Mouse (Mus musculus) stomach, postnatal 0 days (tissue): ENCODE data around the gene Spaca9.

Experiments
- CTCF ChIP-seq: IDR thresholded peaks from 2 replicates; pipeline ENCODE4 v1.5.1; 2016; ENCODE audit warnings: antibody characterized with exemption, low read depth, mild to moderate bottlenecking, moderate library complexity
- EP300 ChIP-seq: optimal IDR thresholded peaks from 2 replicates; pipeline ENCODE3; 2016; ENCODE audit warnings: antibody characterized with exemption

- no peak for TF ChIP-seq CTCF
- no peak for TF ChIP-seq EP300
These were observed 46.2 kb downstream of the Spaca9 start for GRCm38 (mm10) chr2:28653351-28653750.
